Mouse (Mus musculus) ES-E14 (cell line): ENCODE data around the gene Rhou. TPM values are rescaled to one million over a fixed set of nuclear protein-coding genes. Genes with fewer than 3 reads are reported as not detected.

Experiments
- DNase-seq: peaks from one replicate; pipeline ENCODE4 v3.0.0-alpha.2; 2013; ENCODE audit warnings: low read depth, low spot score
- H3K27ac ChIP-seq: 2 replicates; pipeline ENCODE4 v1.5.1; 2012; ENCODE audit warnings: low read depth, mild to moderate bottlenecking, low read length, moderate library complexity, mixed read lengths; ENCODE audit not compliant: poor library complexity, insufficient read depth, severe bottlenecking
- H3K36me3 ChIP-seq: 2 replicates; pipeline ENCODE4 v1.6.1; 2012; ENCODE audit warnings: mild to moderate bottlenecking, low read length, moderate library complexity, mixed read lengths; ENCODE audit not compliant: control insufficient read depth, poor library complexity, insufficient read depth, severe bottlenecking
- H3K4me1 ChIP-seq, 2 experiments: fragments of 150-350 bp in 1 of 2; sonication (generic) in 1 of 2; 2 replicates each; pipeline ENCODE4 v1.6.1; 2012; ENCODE audit warnings: low read length in 2 of 2, mild to moderate bottlenecking in 1 of 2, mixed read lengths in 1 of 2; ENCODE audit not compliant: control insufficient read depth in 2 of 2, insufficient read depth in 2 of 2, poor library complexity in 1 of 2
- H3K4me3 ChIP-seq, 2 experiments: fragments of 150-350 bp in 1 of 2; sonication (generic) in 1 of 2; 2 replicates each; pipeline ENCODE4 v1.5.1; 2012; ENCODE audit warnings: low read length in 2 of 2, low read depth in 1 of 2, mild to moderate bottlenecking in 1 of 2, mixed read lengths in 1 of 2; ENCODE audit not compliant: insufficient read depth in 1 of 2, poor library complexity in 1 of 2, severe bottlenecking in 1 of 2
- H3K9ac ChIP-seq: 2 replicates; pipeline ENCODE4 v1.6.1; 2012; ENCODE audit warnings: low read depth, mild to moderate bottlenecking, low read length, mixed read lengths; ENCODE audit not compliant: poor library complexity, insufficient read depth, severe bottlenecking
- H3K9me3 ChIP-seq: fragments of 150-350 bp; sonication (generic); 2 replicates; pipeline ENCODE4 v1.6.1; 2012; ENCODE audit warnings: low read depth, mild to moderate bottlenecking, low read length; ENCODE audit not compliant: control insufficient read depth, insufficient read depth
- CHD2 ChIP-seq: IDR thresholded peaks from 2 replicates; pipeline ENCODE4 v1.6.1; 2014; ENCODE audit warnings: mild to moderate bottlenecking, low read depth, low read length, inconsistent platforms
- HCFC1 ChIP-seq: IDR thresholded peaks from 2 replicates; pipeline ENCODE4 v1.6.1; 2012; ENCODE audit warnings: low read length, inconsistent platforms, borderline replicate concordance; ENCODE audit not compliant: insufficient read depth
- MAFK ChIP-seq: IDR thresholded peaks from 2 replicates; pipeline ENCODE4 v1.6.1; 2014; ENCODE audit warnings: mild to moderate bottlenecking, low read depth, low read length, inconsistent platforms; ENCODE audit not compliant: insufficient read depth
- ZC3H11A ChIP-seq: IDR thresholded peaks from 2 replicates; pipeline ENCODE4 v1.6.1; 2012; ENCODE audit warnings: low read depth, mild to moderate bottlenecking, inconsistent platforms, low read length, borderline replicate concordance
- ZNF384 ChIP-seq: IDR thresholded peaks from 2 replicates; pipeline ENCODE4 v1.6.1; 2012; ENCODE audit warnings: low read depth, low read length, inconsistent platforms
- in situ Hi-C, 2 experiments: fragments of 600-800 bp; cut with MboI; formaldehyde crosslinking; loops; one replicate each; pipeline ENCODE4 v1.15.1; 2025; ENCODE audit warnings: low sequenced_read_pairs in 2 of 2, inconsistent platforms in 1 of 2; ENCODE audit not compliant: unreplicated experiment in 2 of 2
- total RNA-seq: library from RNA; depleted of rRNA; stranded (reverse); fragments of 300-350 nt; gene quantifications from 2 replicates; pipeline ENCODE4 v1.2.3, GENCODE M21; 2012

Gene Rhou
- total RNA-seq, 1 experiment: 12.7 TPM

DNA sequence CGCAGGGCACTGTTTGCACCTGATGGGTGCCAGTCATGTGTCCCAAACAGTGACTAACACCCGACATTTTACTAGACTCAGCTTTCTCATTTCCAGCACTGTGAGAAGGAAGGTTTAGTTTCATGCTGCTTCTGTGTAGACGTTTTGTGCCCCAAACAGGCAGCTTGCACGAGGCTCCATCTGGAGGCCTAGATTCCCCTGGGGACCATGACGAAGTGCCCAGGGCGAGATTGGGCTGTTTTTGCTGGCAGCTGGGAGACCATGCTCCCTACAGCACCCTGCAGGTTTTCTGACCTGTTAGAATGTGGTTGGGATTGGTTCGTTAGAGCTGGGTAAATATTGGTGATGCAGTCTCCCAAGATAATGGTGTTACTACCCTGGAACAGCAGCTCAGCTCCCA lies 17.0 kb downstream of the Rhou start:
- no peak for DNase-seq
- TF ChIP-seq CHD2 (no peak), ZNF384 (no peak), HCFC1 (no peak), ZC3H11A (no peak), MAFK (no peak)

DNA sequence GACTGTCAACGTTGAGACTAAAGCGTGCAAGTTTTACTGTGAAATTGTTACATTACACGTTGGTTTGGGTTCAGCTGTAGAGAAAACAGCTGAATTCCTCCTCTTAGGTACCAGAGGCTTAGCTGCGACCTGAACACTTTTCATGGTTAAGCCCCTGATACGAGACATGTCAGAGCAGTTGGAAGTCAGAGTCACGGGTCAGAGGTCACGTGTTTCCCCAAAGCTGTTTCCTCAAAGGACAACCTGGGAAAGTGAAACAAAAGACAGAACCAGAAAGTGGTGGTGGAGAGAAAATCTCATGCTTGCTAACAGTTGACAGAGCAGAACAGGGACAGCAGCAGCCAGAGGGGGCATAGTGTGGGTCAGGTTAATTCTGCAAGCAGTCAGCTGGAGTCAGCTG lies 17.7 kb downstream of the Rhou start:
- in situ Hi-C loops: no loop called here
- no peak overlapping the region for H3K4me3 ChIP-seq
- no peak overlapping the region for H3K9ac ChIP-seq
- H3K27ac ChIP-seq: no peak overlapping the region
- DNase-seq: no peak
- H3K9me3 ChIP-seq: no peaks in the 10 kb centered on the region
- TF ChIP-seq CHD2: no peak
- no peak for TF ChIP-seq HCFC1
- no peak for TF ChIP-seq ZC3H11A
- TF ChIP-seq MAFK: no peak
- no peak for TF ChIP-seq ZNF384
- H3K4me1 ChIP-seq: peaks cover 3 to 10% of the 10 kb centered on the region in 2 experiments; a peak in 3 of 4 replicates
- no peaks in the 10 kb centered on the region for H3K36me3 ChIP-seq

More for the DNA sequence above, 17.0 kb downstream of the Rhou start:
- Histone ChIP-seq H3K9me3 (no peaks in the 10 kb centered on the region), H3K4me1 (peaks cover 6 to 11% of the 10 kb centered on the region in 2 experiments; a peak in 3 of 4 replicates), H3K36me3 (no peaks in the 10 kb centered on the region), H3K4me3 (no peak overlapping the region), H3K9ac (no peak overlapping the region), H3K27ac (no peak overlapping the region)
- in situ Hi-C loops: no loop called here

GRCm38 (mm10) chr8:123672648-123673047 lies 18.9 kb downstream of the Rhou start:
- TF ChIP-seq MAFK: no peak
- TF ChIP-seq CHD2: no peak
- no peak for TF ChIP-seq HCFC1
- TF ChIP-seq ZC3H11A: no peak
- no peak for TF ChIP-seq ZNF384
- no peak overlapping the region for H3K27ac ChIP-seq
- peaks cover 3 to 5% of the 10 kb centered on the region in 2 experiments; a peak in 3 of 4 replicates for H3K4me1 ChIP-seq

GRCm38 (mm10) chr8:123675611-123676010 lies 21.9 kb downstream of the Rhou start:
- H3K4me1 ChIP-seq: no peaks in the 10 kb centered on the region
- in situ Hi-C loops: no loop called here
- H3K4me3 ChIP-seq: no peak overlapping the region
- DNase-seq: no peak
- no peaks in the 10 kb centered on the region for H3K36me3 ChIP-seq
- no peak overlapping the region for H3K27ac ChIP-seq
- no peaks in the 10 kb centered on the region for H3K9me3 ChIP-seq
- H3K9ac ChIP-seq: no peak overlapping the region
- TF ChIP-seq ZC3H11A: no peak
- TF ChIP-seq CHD2: no peak
- TF ChIP-seq HCFC1: no peak

More at GRCm38 (mm10) chr8:123672648-123673047, 18.9 kb downstream of the Rhou start:
- Histone ChIP-seq H3K4me3 (no peak overlapping the region), H3K36me3 (no peaks in the 10 kb centered on the region), H3K9me3 (no peaks in the 10 kb centered on the region), H3K9ac (no peak overlapping the region)
- in situ Hi-C loops: no loop called here
- no peak for DNase-seq

DNA sequence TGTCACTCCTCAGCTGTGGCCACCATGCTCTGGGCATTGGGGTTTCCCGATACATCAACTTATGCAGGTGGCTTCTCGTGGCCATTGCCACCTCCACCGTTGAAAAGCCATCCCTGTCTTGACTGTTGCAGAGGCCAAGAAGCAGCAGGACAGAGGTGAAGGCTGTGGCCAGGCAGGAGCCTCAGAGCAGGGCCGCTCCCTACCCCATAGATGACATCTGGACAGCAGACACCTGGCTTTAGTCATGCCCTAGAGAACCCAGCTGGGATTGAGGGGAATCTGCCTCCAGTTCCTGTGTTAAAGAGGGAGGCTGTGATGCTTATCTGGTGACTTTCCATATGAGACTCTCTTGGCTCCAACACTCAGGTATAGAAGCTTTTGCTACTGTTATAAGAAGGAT lies 24.7 kb downstream of the Rhou start:
- TF ChIP-seq HCFC1 (no peak), MAFK (no peak), ZNF384 (no peak)
- in situ Hi-C loops: no loop called here
- no peak overlapping the region for H3K27ac ChIP-seq
- H3K4me3 ChIP-seq: no peak overlapping the region
- H3K9me3 ChIP-seq: no peaks in the 10 kb centered on the region
- H3K9ac ChIP-seq: no peak overlapping the region
- no peak for DNase-seq
- no peaks in the 10 kb centered on the region for H3K36me3 ChIP-seq
- peaks cover 2 to 6% of the 10 kb centered on the region in 2 experiments; a peak in 3 of 4 replicates for H3K4me1 ChIP-seq
